Mouse (Mus musculus) cerebellum, adult 18-20 months (tissue): ENCODE measurements around the gene Tmprss3.

Experiments
- DNase-seq, 2 experiments: peaks; one replicate each; pipeline ENCODE4 v3.0.0; 2021

Gene Tmprss3

GRCm38 (mm10) chr17:31134913-31135312 is 63.9 kb downstream of the Tmprss3 start:
- DNase-seq, result peak in 1 of 2 experiments; percentile 8

GRCm38 (mm10) chr17:31133776-31134175 is 65.0 kb downstream of the Tmprss3 start:
- DNase-seq, result no peak

- DNase-seq, result peak; percentile 94
Measured at GRCm38 (mm10) chr17:31131269-31131821, 67.4 kb downstream of the Tmprss3 start.

GRCm38 (mm10) chr17:31129452-31129851 is 69.3 kb downstream of the Tmprss3 start, which contains the start of gene Tff3:
Gene Tff3 (minus strand): TSS chr17:31129646.
- DNase-seq, result peak in 1 of 2 experiments; percentile 9
